Mouse (Mus musculus): ENCODE results near the gene Mutyh.

The Mutyh gene

DNA sequence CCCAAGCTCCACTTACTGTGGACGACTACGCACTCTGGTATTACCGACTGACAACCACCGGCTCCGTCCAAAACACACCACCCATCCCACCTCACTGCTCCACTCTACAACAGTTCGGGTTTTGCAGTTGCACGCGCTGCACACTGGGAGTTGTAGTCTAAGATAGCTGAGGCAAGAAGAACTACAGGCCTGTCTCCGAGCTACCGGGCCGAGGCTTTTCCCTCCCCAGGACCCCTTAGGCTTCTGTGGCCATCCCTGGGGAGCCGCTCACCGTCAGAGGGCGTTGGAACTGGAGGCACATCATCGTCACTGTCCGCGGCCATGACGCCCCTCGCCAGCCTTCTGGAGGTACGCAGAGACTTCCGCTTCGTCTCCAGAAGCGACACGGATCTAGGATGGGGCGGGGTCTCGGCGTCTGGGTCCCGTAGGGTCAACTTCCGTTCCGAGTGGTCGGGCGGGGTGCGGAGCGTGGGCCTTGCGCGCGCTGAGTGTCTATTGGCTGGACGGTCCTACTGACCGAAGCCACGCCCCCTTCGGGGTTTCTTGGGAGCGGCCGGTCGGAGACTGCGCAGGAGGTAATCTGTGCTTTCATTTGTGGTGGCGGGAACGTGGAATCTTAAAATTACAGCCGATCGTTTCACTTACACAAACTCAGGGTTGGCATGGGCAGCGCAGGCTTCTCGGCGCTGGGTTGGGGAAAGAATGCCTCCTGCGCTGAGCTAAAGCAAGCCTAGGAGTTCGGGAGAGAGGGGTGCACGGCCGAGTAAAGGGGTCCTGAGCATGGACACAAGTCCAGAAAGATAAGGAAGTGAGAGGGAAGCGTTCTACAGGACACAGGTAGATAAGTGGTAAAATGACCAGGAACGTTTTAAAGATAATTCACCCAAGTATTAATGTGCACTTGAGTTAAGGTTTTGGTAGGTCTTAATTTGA, at the start of gene Mutyh, which contains the start of gene Toe1:
Gene Mutyh (plus strand): TSS at position 527 of the 933 bp plus-strand sequence.
Gene Toe1 (minus strand): TSS at position 444 of the 933 bp plus-strand sequence.
- peak; percentile 96 for DNase-seq (ENCODE audit: low read depth, low spot score)

DNA sequence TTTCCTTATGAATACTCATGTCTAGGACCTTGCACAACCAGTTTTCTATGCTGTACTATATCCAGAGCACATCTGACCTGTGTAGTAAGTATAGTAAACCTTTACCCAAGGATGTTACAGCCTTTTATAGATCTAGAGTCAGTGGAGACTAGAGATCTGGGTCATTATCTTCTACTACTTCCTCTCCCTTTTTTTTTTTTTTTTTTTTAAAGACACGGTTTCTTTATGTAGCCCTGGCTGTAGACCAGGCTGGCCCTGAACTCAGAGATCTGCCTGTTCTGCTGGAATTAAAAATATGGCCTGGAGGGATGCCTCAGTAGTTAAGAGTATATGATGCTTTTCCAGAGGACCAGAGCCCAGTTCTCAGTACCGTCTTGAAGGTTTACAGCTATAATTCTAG, 45.6 kb upstream of the Mutyh start:
- no peak for DNase-seq (ENCODE audit: low read depth, low spot score)

DNA sequence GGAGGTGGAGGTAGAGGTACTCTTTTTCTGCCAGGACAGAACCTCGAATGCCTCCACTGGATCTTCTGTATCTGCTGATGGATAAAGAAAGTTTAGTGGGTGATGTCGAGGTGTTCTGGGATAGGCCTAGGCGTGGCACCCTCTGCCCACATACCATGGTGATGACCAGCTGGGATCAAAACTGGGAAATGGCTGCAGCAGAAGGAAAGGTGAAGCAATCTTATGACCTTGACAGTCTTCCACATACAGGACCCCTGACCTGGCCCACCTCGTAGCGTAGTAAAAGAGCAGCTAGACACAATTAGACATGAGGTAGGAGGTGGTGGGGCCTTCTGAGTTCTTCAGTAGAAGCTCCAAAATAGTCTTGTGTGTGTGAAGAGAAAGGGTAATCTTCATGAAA, 43.5 kb upstream of the Mutyh start:
- no peak for DNase-seq (ENCODE audit: low read depth, low spot score)

DNA sequence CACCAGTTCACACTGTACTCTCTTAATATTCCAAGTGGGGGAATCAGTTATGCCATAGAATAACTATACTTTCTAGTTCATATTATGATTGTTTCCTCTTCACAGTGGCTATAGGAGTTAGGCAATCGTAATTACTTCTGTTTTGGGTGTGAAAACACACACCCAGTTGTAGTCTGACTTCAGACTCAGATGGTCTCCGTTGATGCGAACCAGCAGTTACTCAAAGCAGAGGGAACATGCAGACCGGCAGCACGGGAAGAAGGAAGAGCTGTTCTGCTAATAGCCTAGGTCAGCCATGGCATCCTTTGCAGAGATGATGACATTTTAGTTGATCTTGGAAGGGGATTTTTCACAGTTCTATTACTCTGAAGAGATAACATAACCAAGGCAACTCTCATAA, 39.0 kb upstream of the Mutyh start:
- DNase-seq (ENCODE audit: low read depth, low spot score), result no peak

DNA sequence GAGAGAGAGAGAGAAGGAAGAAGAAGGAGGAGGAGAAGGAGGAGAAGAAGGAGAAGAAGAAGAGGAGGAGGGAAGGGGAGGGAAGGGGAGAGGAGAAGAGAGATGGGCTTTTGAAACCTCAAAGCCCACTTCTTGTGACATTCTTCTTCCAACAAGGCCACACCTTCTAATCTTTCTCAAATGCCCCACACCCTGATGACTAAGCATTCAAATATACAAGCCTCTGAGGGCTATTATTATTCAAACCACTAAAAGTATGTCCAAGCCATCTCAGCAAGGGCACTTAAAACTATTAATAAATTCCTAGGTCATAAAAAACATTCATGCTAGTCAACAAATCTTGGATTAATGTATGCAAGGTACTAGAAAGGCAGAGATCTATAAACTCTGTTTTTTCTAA, 38.5 kb upstream of the Mutyh start:
- DNase-seq (ENCODE audit: low read depth, low spot score), result no peak

DNA sequence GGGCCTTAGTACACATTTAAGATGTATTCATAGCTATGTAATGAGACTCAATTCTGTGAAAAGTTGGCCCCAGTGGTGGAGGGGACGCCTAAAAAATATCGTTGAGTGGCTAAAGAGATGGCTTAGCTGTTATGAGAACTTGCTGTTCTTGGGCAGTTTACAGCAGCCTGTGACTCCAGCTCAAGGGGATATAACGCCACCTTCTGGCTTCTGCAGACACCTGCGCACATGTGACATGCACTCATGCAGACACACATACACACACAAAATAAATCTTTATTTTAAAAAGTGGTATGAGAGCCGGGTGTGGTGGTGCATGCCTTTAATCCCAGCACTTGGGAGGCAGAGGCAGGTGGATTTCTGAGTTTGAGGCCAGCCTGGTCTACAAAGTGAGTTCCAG, 31.1 kb upstream of the Mutyh start:
- no peak for DNase-seq (ENCODE audit: low read depth, low spot score)

DNA sequence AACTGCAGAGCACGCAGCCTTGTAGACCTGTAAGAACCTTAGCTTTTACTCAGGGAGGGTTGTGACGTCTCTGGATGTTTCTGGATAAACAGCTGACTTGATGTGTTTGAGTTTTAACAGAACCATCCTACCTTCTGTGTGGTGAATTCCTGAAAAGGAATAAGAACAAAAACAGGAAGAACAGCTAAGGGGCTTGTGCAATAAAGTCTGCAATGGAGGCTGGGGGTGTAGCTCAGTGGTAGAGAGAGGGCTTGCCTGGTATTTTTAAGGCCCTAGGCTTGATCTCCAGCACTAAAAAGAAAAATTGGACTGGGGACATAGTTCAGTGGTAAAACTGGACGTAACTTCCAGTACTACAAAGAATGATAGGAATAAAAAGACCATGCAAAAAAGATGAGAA, 30.4 kb upstream of the Mutyh start:
- DNase-seq (ENCODE audit: low read depth, low spot score), result no peak

DNA sequence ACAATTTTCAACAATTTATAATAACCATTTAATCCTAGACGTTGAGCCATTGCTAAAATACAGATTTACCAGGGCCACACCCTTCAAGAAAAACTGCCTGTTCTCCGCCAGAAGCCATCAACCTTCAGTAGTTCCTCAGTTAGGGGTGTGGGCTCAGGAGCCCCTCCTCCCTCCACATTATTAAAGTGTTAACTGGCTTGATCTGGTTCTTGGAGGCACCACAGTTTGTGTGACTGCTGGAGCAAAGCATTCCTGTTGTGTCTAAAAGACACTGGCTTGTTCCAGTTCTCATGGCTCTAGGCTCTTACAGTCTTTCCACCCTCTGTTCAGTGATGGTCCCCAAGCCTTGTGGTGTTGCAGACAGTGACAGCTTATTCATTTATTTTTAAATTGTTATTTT, 27.0 kb upstream of the Mutyh start:
- no peak for DNase-seq (ENCODE audit: low read depth, low spot score)

DNA sequence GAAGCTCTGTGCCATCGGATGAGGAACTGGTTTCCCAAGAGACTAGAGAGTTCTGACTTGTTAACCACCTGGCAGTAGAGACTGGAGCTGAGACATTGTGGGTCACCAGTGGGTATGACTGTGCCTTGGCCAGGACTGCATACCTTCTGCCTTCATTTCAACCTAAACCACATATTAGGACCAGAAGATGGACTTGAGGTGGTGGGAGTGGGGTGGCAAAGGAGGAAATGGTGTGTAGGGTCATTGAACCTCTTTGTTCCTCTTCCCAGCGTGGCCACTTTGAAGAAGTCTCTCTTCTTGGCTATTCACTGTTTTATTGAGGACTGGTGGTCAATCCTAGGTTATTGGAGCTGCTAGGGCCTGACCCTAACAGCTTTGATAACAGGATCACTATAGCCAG, 26.2 kb upstream of the Mutyh start:
- no peak for DNase-seq (ENCODE audit: low read depth, low spot score)

DNA sequence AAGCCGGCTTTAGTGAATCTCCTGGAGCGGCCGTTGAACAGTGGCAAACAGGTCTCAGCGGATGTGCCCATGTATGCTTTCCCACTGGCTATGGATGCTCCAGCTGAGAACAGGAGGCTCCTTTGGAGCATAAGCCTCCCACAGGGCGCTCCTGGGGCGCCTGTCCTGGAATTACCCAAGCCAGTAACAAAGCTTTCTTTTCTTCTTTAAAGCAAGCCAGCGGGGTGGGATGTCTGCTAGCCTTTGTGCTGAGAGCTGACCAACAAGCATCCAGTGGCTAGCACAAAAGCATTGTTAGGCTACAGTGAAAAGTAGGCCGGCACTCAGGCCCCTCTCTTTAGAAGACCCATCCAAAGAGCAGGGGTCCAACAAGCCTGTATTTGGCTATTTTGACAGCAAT, 25.4 kb upstream of the Mutyh start:
- DNase-seq (ENCODE audit: low read depth, low spot score), result no peak

DNA sequence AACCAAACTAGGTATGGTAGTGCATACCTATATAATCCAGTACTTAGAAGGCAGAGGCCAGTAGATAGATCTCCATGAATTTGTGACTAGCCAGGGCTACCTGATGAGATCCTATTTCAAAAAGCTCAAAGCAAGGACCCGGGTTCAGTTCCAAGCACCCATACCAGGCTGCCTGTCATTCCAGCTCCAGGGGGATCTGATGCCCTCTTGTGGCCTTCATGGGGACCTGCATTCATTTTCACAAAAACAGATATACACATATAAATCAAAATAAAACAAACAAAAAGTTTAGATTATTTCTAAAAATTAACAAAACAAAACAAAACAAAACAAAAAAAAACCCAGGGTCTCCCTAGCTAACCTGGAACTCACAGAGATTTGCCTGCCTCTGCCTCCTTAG, 20.9 kb upstream of the Mutyh start:
- no peak for DNase-seq (ENCODE audit: low read depth, low spot score)

DNA sequence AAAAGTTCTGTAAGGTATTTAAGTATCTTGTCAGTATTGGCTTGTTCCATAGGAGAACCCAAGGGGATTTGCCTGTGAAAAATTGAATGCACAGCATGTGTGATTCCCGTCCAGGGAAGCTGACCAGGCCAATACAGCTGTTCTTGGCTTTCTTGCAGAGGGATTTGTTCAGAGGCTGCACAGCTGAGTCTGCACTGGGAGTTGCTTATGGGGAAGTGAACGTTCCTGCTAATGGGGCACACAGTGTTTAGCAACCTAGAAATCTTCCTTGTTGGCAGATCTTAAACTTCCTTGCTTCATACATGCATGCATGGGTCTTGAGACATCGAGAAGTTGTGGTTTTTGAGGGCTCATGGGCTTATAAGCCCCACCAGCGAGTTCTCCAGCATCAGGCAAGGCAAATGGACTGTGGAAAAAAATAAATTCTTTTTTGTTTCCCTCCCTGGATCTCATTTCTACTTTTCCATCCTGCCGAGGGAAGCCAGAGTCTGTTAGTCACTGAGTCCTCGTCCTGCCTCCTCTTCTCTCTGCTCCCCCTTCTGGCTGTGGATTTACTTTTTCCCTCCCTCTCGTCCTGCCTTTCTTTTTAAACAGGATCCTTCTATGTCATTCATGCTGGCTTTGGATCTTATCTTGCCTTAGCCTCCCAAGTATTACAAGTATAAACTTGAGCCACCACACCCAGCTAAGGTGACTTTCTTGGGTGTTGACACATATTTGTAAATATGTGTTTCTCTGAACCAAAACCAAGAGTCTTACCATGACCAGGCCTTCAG, 19.4 kb upstream of the Mutyh start:
- no peak for DNase-seq (ENCODE audit: low read depth, low spot score)

DNA sequence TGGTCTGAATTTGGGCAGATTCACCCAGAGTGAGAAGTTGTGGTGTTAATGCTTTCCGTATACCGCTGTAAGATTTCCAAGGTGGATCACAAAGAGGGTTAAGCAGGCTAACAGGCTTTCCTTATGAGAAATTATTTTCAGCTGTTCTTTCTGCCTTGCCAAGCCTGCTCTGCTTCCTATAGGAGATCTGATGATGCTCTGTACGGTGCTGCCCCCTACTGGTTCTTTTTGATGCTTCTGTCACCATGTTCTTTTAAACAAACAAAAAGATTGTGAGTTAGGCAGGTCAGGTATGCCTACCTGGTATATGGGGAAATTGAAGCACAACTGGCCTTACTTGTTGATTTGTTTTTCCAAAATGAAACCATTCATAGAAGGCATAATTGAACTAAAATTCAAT, 18.6 kb upstream of the Mutyh start:
- peak; percentile 88 for DNase-seq (ENCODE audit: low read depth, low spot score)

DNA sequence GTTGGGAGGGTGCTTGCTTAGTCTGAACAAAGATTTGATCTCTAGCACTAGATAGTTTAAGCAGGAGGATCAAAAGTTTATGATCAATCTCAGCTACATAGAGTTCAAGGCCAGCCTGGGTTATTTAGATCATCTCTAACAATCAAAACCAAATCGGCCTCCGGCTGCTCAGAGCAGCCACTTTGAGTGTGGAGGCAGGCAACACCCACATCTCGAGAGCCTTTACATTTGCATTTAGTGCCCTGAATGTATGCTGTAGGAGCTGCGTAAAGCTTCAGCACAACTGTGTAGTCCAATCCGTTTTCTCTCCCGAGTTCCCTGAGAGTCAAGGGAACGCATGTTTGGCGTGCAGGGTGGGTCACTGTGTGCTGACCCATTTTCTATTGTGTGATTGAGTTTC, 15.1 kb upstream of the Mutyh start:
- no peak for DNase-seq (ENCODE audit: low read depth, low spot score)

DNA sequence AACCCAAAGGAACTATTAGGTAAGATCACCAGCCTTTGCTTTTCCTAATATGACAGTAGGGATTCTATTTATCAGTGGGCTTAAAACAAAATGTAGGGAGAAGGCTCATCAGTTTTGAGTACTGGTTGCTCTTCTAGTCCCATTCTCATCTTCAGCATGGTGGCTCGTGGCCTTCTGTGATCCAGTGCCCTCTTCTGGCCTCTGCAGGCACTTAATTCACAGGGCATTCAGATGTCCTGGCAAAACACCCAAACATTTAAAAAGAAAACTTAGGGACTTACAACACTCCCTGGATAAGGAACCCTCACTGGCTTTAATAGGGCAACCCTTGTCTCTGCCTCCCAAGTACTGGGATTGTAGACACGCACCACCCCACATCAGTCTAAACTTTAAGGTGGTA, 13.2 kb upstream of the Mutyh start:
- DNase-seq (ENCODE audit: low read depth, low spot score), result no peak

DNA sequence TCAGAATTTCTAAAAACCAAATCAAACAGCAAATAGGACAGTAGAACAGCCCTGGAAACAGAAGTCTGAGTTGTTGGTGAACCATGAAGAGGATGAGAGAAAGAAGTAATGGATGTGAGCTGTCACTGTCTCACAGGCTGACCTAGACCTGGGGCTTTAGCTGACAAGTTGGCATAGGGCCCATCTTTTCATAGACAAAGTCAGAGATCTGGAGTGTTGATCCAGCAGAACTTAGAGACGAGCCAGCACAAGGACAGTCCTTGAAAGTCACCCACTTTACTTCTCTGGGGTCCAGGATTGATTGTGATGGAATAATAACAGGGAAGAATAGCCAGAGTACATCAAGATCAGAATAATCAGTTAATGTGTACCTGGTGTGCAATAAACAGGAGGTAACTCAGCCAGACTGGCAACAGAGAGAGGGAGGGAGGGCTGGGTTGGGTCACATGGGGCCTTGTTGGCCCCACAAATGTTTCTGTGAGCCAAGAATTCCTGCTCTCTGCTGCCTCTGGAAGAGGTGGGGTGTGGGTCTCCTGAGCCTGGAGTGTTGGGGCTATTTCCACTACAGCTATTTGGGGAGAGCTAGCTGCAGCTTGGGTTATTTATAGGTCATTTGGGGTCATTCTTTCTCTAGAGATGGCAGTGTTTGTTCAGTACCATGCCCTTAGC, 10.9 kb upstream of the Mutyh start:
- no peak for DNase-seq (ENCODE audit: low read depth, low spot score)

DNA sequence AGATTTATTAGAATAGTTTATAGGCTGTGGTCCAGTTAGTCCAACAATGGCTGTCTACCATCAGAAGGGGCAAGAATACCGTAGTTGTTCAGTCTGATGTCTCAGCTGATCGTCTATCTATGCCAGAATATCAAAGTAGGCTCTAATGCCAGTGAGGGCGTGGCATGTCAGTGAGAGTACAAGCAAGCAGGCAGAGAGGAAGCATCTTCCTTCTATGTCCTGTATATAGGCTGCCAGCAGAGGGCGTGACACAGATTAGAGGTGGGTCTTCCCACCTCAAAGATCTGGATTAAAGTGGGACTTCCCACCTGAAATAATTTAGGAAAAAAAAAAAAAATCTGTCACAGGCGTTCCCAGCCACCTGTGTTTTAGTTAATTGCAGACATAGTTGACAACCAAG, 7.6 kb upstream of the Mutyh start:
- DNase-seq (ENCODE audit: low read depth, low spot score), result no peak

DNA sequence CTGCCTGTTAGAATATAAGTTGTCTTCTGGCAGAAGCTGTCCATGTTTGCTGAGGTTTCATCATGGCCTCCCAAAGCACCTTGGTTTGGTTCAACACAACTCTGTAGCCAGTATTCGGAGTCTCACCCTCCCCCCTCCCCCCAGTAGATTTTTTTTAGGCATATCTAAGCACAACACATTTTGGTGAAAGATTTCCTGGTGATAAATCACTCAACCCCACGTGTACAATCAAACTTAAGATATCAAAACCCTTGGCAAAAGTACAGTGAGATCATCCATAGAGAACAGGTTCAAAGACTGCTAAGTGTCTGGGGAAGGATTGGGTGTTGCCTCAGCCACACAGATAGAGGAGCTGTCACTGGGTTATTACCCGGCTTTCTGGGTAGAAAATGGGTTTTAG, 3.5 kb downstream of the Mutyh start:
- DNase-seq (ENCODE audit: low read depth, low spot score), result no peak

DNA sequence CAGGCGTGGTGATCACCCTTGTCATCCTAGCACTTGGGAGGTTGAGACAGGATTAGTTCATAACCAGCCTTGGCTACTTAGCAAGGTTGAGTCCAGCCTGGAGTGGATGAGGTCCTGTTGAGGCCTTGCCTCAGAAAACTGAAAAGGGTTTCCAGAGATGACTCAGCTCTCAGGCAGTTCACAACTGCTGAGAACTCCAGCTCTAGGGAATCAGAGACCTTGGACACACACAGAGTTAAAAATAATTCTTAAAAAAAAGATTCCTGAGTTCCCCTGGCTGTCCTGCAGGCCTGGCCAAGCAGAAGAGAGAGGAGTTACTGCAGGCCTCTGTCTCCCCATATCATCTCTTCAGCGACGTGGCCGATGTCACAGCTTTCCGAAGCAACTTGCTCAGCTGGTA, 7.8 kb downstream of the Mutyh start:
- DNase-seq (ENCODE audit: low read depth, low spot score), result no peak

DNA sequence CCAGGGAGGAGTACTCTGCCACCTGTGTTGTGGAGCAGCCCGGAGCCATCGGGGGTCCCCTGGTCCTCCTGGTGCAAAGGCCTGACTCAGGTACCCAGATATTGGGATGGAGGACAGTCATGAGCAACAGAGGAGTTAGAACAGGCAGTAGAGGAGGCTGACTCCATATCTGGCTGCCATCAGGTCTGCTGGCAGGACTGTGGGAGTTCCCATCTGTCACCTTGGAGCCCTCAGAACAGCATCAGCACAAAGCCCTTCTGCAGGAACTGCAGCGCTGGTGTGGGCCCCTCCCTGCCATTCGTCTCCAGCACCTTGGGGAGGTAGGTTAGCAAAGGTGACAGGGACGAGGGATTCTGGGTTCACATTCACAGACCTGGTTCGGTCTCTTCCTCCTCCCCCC, 10.0 kb downstream of the Mutyh start:
- DNase-seq (ENCODE audit: low read depth, low spot score), result no peak

DNA sequence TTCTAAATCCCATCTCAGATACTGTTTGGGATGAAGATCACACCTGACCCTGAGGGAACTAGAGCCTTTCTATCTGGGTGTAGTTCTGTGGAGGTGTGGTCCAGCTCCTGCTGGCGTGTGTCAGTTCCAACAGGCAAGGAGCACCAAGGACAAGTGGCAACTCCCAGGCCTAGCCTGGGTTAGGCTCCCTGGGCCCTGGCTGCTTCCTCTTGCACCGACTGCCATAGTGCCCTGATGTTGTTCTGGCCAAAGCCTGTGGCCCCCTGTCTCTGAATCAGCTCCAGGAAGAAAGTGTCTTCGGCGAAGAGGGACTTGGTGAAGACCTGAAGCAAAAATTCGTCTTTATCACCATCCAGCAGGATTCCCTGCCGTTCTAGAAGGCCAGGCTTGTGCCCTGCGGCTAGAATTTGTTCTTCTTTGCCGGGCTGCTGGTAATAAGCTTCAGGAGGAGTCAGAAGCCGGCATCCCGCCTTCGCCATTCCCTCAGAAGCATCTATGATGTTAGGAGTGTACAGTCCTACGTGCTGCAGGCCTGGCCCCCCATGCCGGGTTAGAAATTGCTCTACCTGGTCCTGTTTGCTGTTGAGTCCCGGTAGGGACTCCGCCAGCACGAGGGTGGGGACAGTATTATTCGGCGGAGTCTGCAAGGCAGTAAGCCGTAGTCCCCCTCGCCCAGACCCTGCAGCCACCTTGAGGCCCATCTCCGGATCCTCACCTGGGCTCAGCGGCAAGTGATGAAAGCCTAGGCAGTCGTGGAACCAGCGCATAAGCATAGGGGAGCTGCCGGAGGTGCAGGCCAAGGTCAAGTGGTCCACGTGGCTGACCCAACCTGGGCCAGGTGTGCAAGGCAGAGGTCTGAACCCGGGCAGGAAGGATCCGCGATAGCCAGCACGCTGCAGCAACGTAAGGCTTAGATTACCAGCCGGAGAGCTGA, 12.7 kb downstream of the Mutyh start:
- no peak for DNase-seq (ENCODE audit: low read depth, low spot score)

All from forelimb bud, embryonic 11.5 days (tissue).